Mouse (Mus musculus): ENCODE results near the gene Hyal2. TPM values are rescaled to one million over a fixed set of nuclear protein-coding genes. Genes with fewer than 3 reads are reported as not detected.

The Hyal2 gene
- polyA plus RNA-seq, 1 experiment from 2014 or later = 105 TPM

Other genes with a start within 250 kb of the Hyal2 start
- 10.6 and 12.1 TPM in 2 replicates for gene Hemk1, start 229.6 kb upstream of the Hyal2 start, polyA plus RNA-seq (2014; fragmentation: Nextera tagmentation; extraction: Ambion mirVana)
- 0.66 and 0.92 TPM in 2 replicates for gene 6430571L13Rik, start 227.3 kb upstream of the Hyal2 start, polyA plus RNA-seq (2014; fragmentation: Nextera tagmentation; extraction: Ambion mirVana)
- gene Cacna2d2, start 168.3 kb upstream of the Hyal2 start, polyA plus RNA-seq (2014; fragmentation: Nextera tagmentation; extraction: Ambion mirVana) = 5.9 and 7.1 TPM in 2 replicates
- gene Tmem115, start 34.0 kb upstream of the Hyal2 start, polyA plus RNA-seq (2014; fragmentation: Nextera tagmentation; extraction: Ambion mirVana) = 37.0 and 40.6 TPM in 2 replicates
- 16.6 and 21.9 TPM in 2 replicates for gene Cyb561d2, start 25.8 kb upstream of the Hyal2 start, polyA plus RNA-seq (2014; fragmentation: Nextera tagmentation; extraction: Ambion mirVana)
- gene Nprl2, start 25.7 kb upstream of the Hyal2 start, polyA plus RNA-seq (2014; fragmentation: Nextera tagmentation; extraction: Ambion mirVana) = 26.8 TPM in 2 replicates
- gene Zmynd10, start 20.6 kb upstream of the Hyal2 start, polyA plus RNA-seq (2014; fragmentation: Nextera tagmentation; extraction: Ambion mirVana) = not detected in 2 replicates
- 38.9 and 45.7 TPM in 2 replicates for gene Rassf1, start 16.4 kb upstream of the Hyal2 start, polyA plus RNA-seq (2014; fragmentation: Nextera tagmentation; extraction: Ambion mirVana)
- gene Tusc2, start 4.7 kb upstream of the Hyal2 start, polyA plus RNA-seq (2014; fragmentation: Nextera tagmentation; extraction: Ambion mirVana) = 60.4 and 63.3 TPM in 2 replicates
- gene Hyal1, start 9.0 kb downstream of the Hyal2 start, polyA plus RNA-seq (2014; fragmentation: Nextera tagmentation; extraction: Ambion mirVana) = 3.4 and 3.5 TPM in 2 replicates
- 12.2 and 15.2 TPM in 2 replicates for gene Naa80, start 10.9 kb downstream of the Hyal2 start, polyA plus RNA-seq (2014; fragmentation: Nextera tagmentation; extraction: Ambion mirVana)
- 0.14 and 0.33 TPM in 2 replicates for gene Hyal3, start 12.9 kb downstream of the Hyal2 start, polyA plus RNA-seq (2014; fragmentation: Nextera tagmentation; extraction: Ambion mirVana)
- 57.5 and 59.1 TPM in 2 replicates for gene Ifrd2, start 19.7 kb downstream of the Hyal2 start, polyA plus RNA-seq (2014; fragmentation: Nextera tagmentation; extraction: Ambion mirVana)
- 5.1 and 5.3 TPM in 2 replicates for gene Sema3b, start 41.3 kb downstream of the Hyal2 start, polyA plus RNA-seq (2014; fragmentation: Nextera tagmentation; extraction: Ambion mirVana)
- gene Gnai2, start 67.4 kb downstream of the Hyal2 start, polyA plus RNA-seq (2014; fragmentation: Nextera tagmentation; extraction: Ambion mirVana) = 308 and 316 TPM in 2 replicates
- 2.8 and 3.3 TPM in 2 replicates for gene Slc38a3, start 101.6 kb downstream of the Hyal2 start, polyA plus RNA-seq (2014; fragmentation: Nextera tagmentation; extraction: Ambion mirVana)
- gene Gnat1, start 111.8 kb downstream of the Hyal2 start, polyA plus RNA-seq (2014; fragmentation: Nextera tagmentation; extraction: Ambion mirVana) = 0.42 and 1.2 TPM in 2 replicates
- gene Sema3f, start 142.5 kb downstream of the Hyal2 start, polyA plus RNA-seq (2014; fragmentation: Nextera tagmentation; extraction: Ambion mirVana) = 4.6 and 5.8 TPM in 2 replicates
- 113 and 135 TPM in 2 replicates for gene Rbm5, start 203.1 kb downstream of the Hyal2 start, polyA plus RNA-seq (2014; fragmentation: Nextera tagmentation; extraction: Ambion mirVana)

All from heart, embryonic 11.5 days (tissue).